Mouse (Mus musculus) liver, adult 10 weeks (tissue): ENCODE data around the gene Tab1. TPM values are rescaled to one million over a fixed set of nuclear protein-coding genes. Genes with fewer than 3 reads are reported as not detected.

ENCODE experiments used
- polyA plus RNA-seq: library from polyadenylated mRNA; stranded (reverse); fragments of 350-450 nt; fragmentation: Illumina TruSeq; extraction: RNeasy Lipid Tissue Mini Kit (QIAGEN cat#74804); gene quantifications from one replicate; pipeline ENCODE4 v1.2.3, GENCODE M21; 2014; ENCODE audit warnings: low read depth, low replicate concordance

The Tab1 gene
- polyA plus RNA-seq = 0.13 TPM

GRCm38 (mm10) chr15:80132993-80133586 is at the start of gene Tab1:
Gene Tab1 (plus strand): TSS chr15:80133127.

GRCm38 (mm10) chr15:80091121-80091955 is 41.6 kb upstream of the Tab1 start, which contains the start of the genes Syngr1 and Rpl3:
Gene Syngr1 (plus strand): TSS chr15:80091334.
Gene Rpl3 (minus strand): TSS chr15:80091868.

GRCm38 (mm10) chr15:80173001-80173771 is 40.3 kb downstream of the Tab1 start, which contains the start of gene Mgat3:
Gene Mgat3 (plus strand): TSS chr15:80173721.

Other genes with a start within 250 kb of the Tab1 start
- 1.8 TPM for gene Apobec3, start 241.5 kb upstream of the Tab1 start, polyA plus RNA-seq
- 0.98 TPM for gene Cbx7, start 162.0 kb upstream of the Tab1 start, polyA plus RNA-seq
- not detected for gene Pdgfb, start 118.2 kb upstream of the Tab1 start, polyA plus RNA-seq
- gene Syngr1, start 41.8 kb upstream of the Tab1 start, polyA plus RNA-seq = 0.08 TPM
- gene Rpl3, start 41.3 kb upstream of the Tab1 start, polyA plus RNA-seq = 108 TPM
- gene Mgat3, start 40.6 kb downstream of the Tab1 start, polyA plus RNA-seq = 0.13 TPM
- gene Mief1, start 100.9 kb downstream of the Tab1 start, polyA plus RNA-seq = 13.3 TPM
- not detected for gene AC140267.1, start 102.7 kb downstream of the Tab1 start, polyA plus RNA-seq
- 74.6 TPM for gene Atf4, start 122.1 kb downstream of the Tab1 start, polyA plus RNA-seq
- gene Rps19bp1, start 131.2 kb downstream of the Tab1 start, polyA plus RNA-seq = 5.9 TPM
- not detected for gene Cacna1i, start 154.1 kb downstream of the Tab1 start, polyA plus RNA-seq